Mouse (Mus musculus): Measurements from ENCODE around the gene Ddx19b. TPM values are rescaled to one million over a fixed set of nuclear protein-coding genes. Genes with fewer than 3 reads are reported as not detected.
"Not testable (repeated sequence)": the region's sequence is repeated elsewhere in the genome, so short reads cannot be mapped to it uniquely, and the experiment has no call there.

Ddx19b gene
- total RNA-seq, 2 experiments from 2014 or later = 9.4 to 10.0 TPM

DNA sequence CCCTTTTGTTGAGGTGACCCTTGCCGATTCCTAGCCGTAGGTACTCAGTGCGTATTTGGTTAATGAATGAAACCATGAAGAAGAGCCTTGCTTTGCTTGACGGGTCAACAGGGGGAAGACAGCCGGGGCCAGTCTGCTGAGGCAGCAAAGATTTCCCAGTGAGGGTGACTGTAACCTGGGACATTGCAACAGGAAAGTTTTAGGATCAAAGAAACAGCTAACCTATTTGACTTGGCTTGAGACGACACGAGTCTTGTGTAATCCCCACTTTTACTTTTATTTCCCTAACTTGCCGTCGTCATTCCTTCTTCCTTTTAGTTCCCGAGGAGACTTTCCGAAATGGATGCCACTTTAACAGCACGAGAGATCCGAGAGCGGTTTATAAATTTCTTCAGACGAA is 5.0 kb upstream of the Ddx19b start:
- DNase-seq (ENCODE audit: low spot score in 2 of 2) = no peak

DNA sequence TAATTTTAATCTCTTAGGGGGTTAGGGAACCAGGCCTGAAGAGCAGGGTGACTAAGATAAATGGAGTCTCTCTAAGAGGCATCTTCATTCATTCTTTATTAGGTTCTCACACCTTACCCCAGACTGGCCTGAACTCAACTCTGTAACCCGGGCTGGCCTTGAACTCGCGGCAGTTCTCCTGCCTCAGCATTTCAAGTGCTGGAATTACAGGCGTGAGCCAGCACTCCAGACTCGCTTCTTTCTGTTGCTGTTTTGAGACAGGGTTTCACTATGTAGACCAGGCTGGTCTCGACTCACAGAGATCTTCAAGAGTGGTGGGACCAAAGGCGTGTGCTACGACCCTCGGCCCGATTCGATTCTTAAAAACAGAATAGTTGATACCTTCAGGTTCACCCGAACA is 2.7 kb upstream of the Ddx19b start:
- no peak for DNase-seq (ENCODE audit: low spot score in 2 of 2)

DNA sequence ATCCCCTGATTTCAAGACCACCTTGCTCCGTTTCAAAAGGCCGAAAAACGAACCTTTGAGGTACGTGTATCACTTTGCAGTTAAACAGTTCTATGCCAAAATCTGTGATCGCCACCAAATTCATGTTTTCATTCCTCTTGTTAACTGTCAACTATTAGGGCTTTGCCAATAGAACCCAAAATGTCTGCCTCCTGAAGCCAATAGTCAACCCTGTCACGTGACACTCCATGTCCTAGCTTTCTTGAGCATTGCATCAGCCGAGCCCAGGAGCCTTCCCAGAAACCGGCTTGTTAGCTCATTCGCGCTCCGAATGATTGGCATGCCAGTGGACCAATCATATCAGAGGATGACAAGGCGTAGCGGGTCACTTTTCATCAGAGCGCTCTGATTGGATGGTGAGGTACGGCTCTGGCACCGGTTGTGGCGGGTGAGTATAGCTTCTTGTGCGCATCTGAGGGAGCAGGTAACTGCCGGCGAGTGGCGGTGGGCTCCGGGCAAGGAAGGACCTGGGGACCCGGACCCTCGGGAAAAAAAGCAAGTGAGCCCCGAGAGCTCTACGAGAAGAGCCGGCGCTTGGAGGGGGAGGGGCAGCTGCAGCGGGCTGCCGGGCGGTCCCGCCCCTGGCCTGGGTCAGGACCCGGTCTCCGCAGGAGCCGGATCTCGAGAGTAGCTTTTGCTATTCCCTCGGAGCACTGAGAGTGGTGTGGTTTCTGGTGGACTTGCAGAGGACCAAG is 2.1 kb upstream of the Ddx19b start:
- peak; percentile 82 to 92 for DNase-seq (ENCODE audit: low spot score in 2 of 2)

DNA sequence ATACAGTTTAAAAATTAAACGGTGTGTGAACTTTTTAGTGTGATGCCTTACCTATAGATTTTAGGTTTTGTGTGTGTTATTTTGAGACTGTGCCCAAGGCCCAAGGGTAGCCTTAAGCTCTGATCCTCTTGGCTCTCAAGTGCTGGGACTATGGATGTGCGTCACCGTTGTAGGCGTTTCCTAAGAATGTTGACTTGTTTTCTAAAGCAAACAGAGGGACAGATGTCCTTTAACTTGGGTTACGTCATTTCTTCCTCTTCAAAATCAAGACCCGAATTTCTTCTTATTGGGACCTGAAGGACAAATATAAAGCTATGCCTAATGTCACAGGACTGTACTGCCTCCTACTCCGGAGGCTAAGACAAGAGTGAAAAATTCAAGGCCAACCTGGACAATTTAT is 1.4 kb upstream of the Ddx19b start, which contains the start of gene Aars:
Gene Aars, plus strand, starts transcription at position 229 of the 400 bp plus-strand sequence.
- DNase-seq (ENCODE audit: low spot score in 2 of 2) = no peak

DNA sequence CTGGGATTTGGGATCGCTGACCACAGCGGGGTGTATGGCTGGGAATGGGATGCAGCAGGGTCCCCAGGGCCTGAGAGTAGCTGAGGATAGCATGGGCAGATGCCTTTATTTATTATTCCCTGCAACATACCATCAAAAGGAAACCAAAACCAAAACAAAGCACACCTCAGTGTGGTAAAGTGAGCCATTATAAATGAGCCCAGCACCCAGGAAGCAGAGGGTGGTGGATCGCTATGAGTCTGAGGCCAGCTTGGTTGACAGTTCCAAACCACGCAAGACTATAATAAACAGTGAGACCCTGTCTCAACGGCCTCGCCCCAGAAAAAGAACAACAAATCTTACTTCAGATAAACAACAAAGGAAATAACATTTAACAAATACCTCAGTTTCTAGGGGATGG is 1.5 kb downstream of the Ddx19b start:
- DNase-seq (ENCODE audit: low spot score in 2 of 2) = no peak

DNA sequence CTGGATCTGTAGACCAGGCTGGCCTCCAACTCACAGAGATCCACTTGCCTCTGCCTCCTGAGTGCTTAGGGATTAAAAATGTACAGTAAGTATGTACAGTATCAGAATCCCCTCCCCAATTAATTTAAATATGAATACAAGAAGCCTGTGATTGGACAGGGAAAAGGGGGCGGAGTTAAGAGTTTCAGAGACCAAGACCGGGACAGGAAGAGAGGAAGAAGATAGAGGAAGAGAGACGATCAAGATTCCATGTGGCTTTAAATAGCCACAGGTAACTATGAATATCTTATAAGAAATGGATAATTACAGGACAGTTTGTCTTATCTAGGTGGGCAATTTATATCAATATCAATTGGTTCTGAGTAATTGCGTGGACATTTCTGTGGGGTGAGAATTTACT is 2.0 kb downstream of the Ddx19b start:
- DNase-seq (ENCODE audit: low spot score in 2 of 2) = no peak

DNA sequence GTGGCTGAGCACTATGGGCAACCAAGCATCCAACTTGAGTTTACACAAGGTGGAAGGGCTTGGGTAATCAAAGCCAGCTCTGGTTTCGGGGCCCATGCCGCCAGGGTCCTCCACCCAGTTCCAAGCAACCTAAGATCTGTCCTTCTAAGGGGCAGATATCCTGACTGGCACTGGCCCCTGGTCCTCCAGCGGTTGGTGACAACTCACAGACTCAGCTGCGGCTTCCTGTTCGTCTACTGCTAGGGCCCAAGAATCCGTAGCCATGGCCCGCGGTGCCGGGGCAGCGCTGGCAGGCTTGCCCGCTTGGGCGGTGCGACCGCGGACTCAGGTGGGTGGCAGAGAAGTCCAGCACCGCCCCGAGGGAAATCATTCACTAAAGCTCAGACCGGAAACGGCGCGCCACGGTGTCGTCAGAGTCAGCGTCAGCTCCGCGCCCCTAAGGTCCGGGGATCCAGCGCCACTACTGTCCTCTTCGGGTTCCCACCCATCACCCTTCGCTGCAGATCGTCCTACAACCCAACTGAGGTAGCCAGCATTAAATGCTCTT is 4.1 kb downstream of the Ddx19b start:
- DNase-seq (ENCODE audit: low spot score in 2 of 2) = peak; percentile 84 to 86

DNA sequence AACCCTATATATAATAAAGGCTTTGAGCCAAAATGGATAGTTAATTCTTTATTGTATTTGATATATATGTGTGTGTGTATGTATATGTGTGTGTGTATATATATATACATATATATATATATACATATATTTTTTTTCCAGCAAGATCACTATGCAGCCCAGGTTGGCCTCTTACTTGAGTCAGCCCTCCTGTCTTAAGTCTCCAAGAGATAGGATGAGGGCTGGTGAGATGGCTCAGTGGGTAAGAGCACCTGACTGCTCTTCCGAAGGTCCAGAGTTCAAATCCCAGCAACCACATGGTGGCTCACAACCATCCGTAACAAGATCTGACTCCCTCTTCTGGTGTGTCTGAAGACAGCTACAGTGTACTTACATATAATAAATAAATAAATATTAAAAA is 4.9 kb downstream of the Ddx19b start:
- DNase-seq (ENCODE audit: low spot score in 2 of 2) = not testable (repeated sequence)

DNA sequence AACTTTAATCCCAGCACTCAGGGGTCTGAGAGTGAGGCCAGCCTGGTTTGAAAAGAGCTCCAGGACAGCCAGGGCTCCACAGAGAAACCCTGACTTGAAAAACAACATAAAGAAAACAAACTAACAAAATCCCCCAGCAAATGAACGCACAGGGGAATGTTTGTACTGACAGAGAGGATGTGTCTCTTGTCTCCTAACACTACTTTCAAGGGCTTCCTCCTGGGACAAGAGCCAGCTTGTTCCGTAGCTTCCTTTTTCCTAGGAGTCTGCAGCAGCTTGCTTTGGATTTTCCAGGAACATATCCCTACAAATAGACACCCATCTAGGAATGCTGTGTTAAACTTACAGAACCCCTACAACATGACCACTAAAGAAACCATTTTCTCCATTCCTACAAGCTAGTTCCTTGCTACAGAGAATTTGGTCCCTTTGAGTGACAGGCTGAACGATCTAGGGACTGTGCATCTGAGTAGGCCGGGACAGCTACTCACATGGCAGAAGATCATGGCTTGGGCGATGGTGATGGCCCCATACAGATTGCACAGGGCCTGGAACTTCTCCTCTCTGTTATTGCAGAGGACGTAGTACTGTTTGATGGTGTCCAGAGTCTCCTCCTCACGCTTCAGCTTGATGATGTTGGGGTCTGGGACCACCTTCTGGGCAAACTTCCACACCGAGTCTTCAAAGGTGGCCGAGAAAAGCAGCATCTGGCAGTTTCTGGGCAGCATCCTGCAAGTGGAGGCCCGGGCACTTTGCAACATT is 21.1 kb downstream of the Ddx19b start:
- not testable (repeated sequence) for DNase-seq (ENCODE audit: low spot score in 2 of 2)

DNA sequence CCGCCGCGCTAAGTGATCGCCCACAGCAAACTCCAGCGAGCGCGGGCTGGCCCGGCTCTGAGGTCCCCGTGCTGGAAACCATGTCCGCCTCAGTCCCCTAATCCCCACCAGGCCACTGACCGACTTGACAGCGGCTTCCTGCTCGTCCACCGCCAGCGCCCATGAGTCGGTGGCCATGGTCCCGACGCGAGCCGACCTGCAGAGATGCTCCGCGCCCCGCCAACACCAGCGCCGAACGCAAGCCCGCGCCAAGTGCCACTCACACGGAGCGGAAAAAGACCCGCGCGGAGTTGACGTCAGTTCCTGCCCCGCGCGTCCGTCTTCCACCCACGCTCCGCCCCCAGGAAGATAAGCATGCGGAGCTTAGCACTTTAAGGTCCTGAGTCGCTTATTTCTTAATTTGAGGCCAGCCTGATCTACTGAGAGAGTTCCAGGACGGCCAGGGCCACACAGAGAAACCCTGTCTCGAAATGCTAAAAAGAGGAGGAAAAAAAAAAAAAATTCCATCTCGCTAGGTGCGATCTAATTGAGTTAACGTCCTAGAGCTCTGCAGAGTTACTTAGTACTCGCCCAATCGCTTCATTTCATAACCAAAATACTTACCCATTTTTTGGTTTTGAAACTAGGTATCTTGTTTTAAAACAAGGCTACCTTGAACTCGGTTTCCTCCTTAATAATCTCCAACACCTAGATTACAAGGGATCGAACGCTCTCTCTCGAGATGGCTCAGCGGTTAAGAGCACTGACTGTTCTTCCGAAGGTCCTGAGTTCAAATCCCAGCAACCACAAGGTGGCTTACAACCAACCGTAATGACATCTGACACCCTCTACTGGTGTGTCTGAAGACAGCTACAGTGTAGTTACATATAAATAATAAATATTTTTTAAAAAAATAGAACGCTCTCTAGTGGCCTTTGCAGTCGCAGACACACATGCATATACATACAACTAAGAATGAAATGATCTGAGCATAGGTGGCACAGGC is 33.7 kb downstream of the Ddx19b start, which contains the start of gene Ddx19a:
Gene Ddx19a, minus strand, starts transcription at position 254 of the 985 bp plus-strand sequence.
- peak; percentile 85 to 87 for DNase-seq (ENCODE audit: low spot score in 2 of 2)

DNA sequence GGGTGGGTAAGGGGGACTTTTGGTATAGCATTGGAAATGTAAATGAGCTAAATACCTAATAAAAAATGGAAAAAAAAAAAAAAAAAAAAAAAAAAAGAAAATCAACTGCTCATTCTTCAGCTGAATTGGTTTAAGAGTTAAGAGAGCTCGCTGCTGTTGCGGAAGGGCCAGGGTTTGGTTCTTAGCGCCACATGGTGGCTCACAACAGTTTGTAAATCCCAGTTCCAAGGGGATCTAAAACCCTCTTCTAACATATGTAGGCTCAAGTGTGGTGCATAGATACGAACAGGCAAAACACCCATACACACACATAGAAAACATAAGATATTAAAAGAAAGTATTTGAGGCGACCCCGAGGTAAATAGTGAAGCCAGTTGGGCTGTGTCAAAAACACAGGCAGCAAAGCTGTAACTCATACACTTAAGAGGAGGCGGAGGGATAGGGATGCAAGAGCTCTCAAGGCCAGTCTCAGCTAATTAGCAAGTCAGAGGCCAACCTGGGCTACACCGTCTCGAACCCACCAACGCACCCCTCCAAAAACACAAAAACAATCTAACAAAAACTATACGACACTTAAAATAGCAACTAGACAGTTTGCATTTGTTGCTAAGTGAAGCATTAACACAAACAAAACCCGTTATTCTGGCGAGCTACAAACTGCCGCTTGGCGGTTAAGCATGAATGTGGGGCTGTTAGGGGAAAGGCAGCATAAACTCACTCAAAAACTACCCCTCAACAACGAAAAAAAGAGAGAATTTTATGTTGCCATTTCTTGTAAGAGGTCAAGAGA is 34.7 kb downstream of the Ddx19b start:
- DNase-seq (ENCODE audit: low spot score in 2 of 2) = no peak

DNA sequence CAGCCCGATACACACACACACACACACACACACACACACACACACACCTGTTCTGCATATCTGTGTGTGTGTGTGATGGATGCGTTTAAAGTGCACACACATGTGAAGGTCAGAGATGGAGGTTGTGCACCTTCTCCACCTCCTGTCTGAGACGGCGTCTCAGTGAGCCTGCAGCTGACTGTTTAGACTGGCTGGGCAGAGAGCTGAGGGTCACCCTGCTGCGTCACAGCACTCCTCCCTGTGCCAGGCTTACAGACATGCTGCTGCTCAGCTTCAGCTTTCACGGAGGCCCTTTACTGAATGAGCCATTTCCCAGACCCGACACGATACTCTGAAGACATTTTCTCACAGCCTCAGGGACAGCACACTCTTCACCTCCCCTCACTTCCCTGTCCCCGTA is 41.5 kb downstream of the Ddx19b start:
- no peak for DNase-seq (ENCODE audit: low spot score in 2 of 2)

DNA sequence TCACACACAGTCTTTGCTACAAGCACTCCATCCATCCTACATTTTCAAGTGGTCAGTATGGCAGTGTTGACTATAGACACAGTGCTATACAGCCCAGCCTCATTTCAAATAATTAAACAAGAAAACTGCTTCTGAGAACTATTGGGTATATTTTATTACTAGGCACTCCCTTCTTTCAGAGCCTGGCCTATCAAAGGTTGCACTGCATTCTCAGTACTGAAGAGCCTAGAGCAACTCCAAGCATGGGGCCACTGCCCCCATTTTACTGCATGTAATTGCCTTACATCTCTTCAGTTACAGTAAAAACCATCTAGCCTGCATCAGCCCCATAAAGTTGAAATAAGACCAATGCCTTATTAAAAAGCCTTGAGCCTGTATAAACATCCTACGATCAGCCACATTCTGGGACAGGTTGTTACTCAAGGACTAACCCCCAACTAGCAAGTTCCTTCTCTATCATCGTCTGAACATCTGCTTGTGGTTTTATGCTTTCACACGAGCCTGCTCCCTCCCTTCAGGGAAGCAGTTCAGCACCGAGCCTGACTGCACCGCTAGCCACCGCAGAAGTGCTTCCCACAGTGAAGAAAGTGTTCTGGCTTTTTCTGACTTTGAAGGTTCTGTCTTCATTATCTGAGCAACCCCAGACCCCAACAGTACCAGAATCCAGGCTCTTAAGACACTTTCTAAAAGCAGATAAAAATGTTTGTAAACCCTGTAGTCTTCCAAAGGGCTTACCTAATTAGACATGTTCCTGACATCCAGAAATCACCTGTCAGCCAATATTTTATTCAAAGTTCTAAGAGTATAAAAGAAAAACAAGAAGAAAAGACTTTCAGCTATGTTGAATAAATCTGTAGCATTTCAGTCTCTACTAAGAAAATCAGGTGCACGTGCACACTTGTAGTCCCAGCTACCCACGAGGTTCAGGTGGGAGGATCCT is 43.5 kb downstream of the Ddx19b start:
- no peak for DNase-seq (ENCODE audit: low spot score in 2 of 2)

DNA sequence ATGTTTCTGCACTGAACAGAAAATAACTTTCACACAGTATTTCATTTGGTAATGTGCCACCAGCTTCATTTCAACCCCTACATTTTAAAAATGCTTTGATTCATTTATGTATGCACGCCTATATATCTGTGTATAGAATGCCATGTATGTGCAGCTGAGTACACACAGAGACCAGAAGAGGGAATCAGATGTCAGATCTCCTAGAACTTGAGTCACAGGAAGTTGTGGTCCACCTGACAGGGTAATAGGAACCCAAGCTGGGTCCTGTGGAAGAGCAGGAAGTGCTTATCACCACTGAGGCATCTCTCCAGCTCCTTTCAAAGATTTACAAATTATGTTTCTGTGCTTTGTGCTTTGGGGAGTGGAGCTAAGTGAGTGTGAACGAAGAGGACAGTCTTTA is 50.2 kb downstream of the Ddx19b start:
- no peak for DNase-seq (ENCODE audit: low spot score in 2 of 2)

DNA sequence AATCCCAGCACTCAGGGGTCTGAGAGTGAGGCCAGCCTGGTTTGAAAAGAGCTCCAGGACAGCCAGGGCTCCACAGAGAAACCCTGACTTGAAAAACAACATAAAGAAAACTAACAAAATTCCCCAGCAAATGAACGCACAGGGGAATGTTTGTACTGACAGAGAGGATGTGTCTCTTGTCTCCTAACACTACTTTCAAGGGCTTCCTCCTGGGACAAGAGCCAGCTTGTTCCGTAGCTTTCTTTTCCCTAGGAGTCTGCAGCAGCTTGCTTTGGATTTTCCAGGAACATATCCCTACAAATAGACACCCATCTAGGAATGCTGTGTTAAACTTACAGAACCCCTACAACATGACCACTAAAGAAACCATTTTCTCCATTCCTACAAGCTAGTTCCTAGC is 53.6 kb downstream of the Ddx19b start:
- not testable (repeated sequence) for DNase-seq (ENCODE audit: low spot score in 2 of 2)

DNA sequence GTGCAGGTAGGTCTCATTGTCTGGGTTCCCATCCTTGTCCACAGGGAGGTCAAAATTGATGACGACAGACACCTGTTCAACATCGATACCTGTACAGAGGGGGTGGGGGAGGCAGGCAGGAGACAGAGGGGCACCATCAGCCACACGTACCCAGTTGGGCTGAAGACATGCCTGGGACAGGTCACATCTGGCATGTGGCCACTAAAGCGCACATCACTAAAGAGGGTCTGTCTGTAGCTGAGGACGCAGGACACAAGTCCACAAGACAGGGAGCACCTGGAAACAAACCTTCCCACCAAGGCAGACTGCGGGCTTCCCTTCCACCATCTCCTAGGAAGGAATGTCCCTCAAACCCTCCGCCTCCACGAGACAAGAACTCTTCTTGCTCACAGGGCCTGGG is 55.0 kb downstream of the Ddx19b start:
- DNase-seq (ENCODE audit: low spot score in 2 of 2) = not testable (repeated sequence)

DNA sequence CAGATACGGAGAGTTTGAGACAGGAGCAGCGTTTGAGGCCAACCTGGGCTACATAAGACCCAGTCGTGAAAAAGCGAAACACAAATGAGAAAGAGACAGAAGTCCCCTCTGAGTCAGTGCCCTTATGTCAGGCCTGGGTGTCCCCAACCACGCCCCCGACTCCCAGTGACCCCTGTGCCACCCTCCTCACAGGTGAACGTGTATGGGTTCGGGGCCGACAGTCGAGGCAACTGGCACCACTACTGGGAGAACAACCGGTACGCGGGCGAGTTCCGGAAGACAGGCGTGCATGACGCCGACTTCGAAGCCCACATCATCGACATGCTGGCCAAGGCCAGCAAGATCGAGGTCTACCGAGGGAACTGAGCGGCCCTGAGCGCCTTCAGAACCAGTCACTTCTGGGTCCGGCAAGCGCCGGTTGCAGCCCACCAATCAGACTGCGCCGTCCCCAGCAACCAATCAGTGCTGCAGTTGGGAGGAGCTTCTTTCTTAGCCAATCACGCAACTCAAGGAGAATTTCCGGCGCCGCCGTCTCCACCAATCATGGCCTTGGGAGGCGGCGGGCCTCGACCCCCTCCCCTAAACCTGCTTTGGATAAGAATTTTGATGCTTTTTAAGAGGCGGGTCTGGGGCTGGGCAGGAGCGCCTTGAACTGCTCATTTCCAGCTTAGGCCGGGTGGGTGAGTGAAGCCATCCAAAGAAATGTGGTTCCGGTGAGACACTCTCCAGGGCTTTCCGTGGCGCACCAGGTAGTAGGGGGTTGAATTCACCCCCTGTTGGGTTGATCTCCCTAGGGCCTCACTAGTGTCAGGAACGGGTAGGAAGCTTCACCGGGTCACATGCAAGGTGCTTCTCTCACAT is 61.4 kb downstream of the Ddx19b start:
- DNase-seq (ENCODE audit: low spot score in 2 of 2) = peak; percentile 77 to 84

DNA sequence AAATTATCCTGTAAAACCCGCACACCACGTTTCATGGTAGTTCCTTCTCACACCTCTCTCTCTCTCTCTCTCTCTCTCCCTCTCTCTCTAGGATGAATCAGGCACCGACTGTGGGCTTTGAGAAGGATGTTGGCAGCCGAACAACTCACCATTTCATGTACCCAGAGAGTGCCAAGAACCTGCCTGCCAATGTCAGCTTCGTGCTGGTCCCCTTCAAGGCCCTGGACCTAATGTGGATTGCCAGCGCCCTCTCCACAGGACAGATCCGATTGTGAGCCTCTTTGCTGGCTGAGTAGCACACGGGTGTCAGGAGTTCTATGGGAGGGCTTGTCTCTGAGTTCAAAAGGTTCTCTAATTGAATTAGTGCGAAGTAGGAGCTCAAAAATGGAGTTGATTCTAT is 64.2 kb downstream of the Ddx19b start:
- no peak for DNase-seq (ENCODE audit: low spot score in 2 of 2)
